Mouse (Mus musculus) midbrain, postnatal 0 days (tissue): ENCODE data around the gene Smad3. TPM values are rescaled to one million over a fixed set of nuclear protein-coding genes. Genes with fewer than 3 reads are reported as not detected.

Experiments
- ATAC-seq: fragments of 200-750 bp; cut with Nextera tagmentation; 2 replicates; pipeline ENCODE4 v1.8.0; 2017; ENCODE audit warnings: moderate number of reproducible peaks, mild to moderate bottlenecking, moderate TSS enrichment, moderate library complexity; ENCODE audit not compliant: low FRiP score
- DNase-seq: peaks from one replicate; pipeline ENCODE4 v3.0.0-alpha.2; 2015; ENCODE audit warnings: low spot score
- H3K27ac ChIP-seq: fragments of 300-500 bp; sonication (generic); 2 replicates; pipeline ENCODE4 v1.5.1; 2014; ENCODE audit warnings: low read depth, mild to moderate bottlenecking, low read length, mixed read lengths
- H3K27me3 ChIP-seq: fragments of 300-500 bp; sonication (generic); 2 replicates; pipeline ENCODE4 v1.6.1; 2014; ENCODE audit warnings: low read length, control low read depth, mixed read lengths; ENCODE audit not compliant: insufficient read depth
- H3K36me3 ChIP-seq: fragments of 300-500 bp; sonication (generic); 2 replicates; pipeline ENCODE4 v1.6.1; 2014; ENCODE audit warnings: low read length, control low read depth, mixed read lengths; ENCODE audit not compliant: insufficient read depth
- H3K4me1 ChIP-seq: fragments of 300-500 bp; sonication (generic); 2 replicates; pipeline ENCODE4 v1.6.1; 2014; ENCODE audit warnings: mild to moderate bottlenecking, control low read depth, antibody characterized with exemption, low read length, mixed read lengths; ENCODE audit not compliant: insufficient read depth
- H3K4me2 ChIP-seq: fragments of 300-500 bp; sonication (generic); 2 replicates; pipeline ENCODE4 v1.6.1; 2014; ENCODE audit warnings: low read depth, mild to moderate bottlenecking, low read length, mixed read lengths; ENCODE audit not compliant: poor library complexity, severe bottlenecking
- H3K4me3 ChIP-seq: fragments of 300-500 bp; sonication (generic); 2 replicates; pipeline ENCODE4 v1.5.1; 2014; ENCODE audit warnings: low read depth, mild to moderate bottlenecking, low read length, moderate library complexity
- H3K9ac ChIP-seq: fragments of 300-500 bp; sonication (generic); replicated peaks from 2 replicates; pipeline ENCODE4 v1.6.1; 2014; ENCODE audit warnings: mild to moderate bottlenecking, low read length, moderate library complexity, mixed read lengths; ENCODE audit not compliant: poor library complexity, severe bottlenecking
- H3K9me3 ChIP-seq: fragments of 300-500 bp; sonication (generic); 2 replicates; pipeline ENCODE4 v1.6.1; 2016; ENCODE audit warnings: low read length, control low read depth
- CTCF ChIP-seq: IDR thresholded peaks from 2 replicates; pipeline ENCODE4 v1.5.1; 2016; ENCODE audit warnings: antibody characterized with exemption, mild to moderate bottlenecking
- WGBS: fragments of 180-500 bp; shearing (Covaris S2); extraction: QIAGEN DNeasy Blood & Tissue Kit; methylation state at CpG from one replicate; pipeline ENCODE4 v1.1.7; 2014; 5-methylcytosine and 5-hydroxymethylcytosine counted together
- polyA plus RNA-seq: library from polyadenylated mRNA; unstranded; fragments of >200 nt; fragmentation: Nextera tagmentation; extraction: Ambion mirVana; gene quantifications from 2 replicates; pipeline ENCODE4 v1.2.1, GENCODE M21; 2015
- total RNA-seq: library from RNA; depleted of rRNA; stranded (reverse); fragments of >200 nt; gene quantifications from 2 replicates; pipeline ENCODE4 v1.2.3, GENCODE M21; 2014

The Smad3 gene
- total and polyA plus RNA-seq, 2 experiments from 2014 or later: 4.0 to 20.6 TPM

DNA sequence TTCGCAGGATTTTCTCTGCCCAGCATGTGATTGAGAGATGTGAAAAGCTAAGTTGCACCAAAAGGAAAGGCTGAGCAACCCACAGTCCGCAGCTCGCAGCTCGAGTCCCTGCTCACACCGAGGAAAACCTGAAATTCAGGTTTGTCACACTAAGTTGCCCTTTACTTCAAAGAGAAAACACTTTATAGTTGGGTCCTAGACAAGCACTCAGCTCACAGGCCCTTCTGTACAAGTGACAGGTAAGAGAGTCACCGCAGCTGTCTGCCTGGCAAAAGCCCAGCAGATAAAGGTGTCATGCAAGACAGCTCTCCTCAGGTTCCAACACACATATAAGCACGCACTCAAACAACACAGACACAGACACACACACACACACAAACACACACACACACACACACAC, 5.2 kb downstream of the Smad3 start:
- H3K4me3 ChIP-seq: no peak overlapping the region
- 72% methylated on average over 7 of the region's 7 CpGs for WGBS
- no peak for TF ChIP-seq CTCF
- no peaks in the 10 kb centered on the region for H3K36me3 ChIP-seq
- ATAC-seq: no peak
- no peak overlapping the region for H3K27ac ChIP-seq
- H3K9ac ChIP-seq: no peak overlapping the region
- DNase-seq: no peak
- H3K27me3 ChIP-seq: no peaks in the 10 kb centered on the region
- H3K4me1 ChIP-seq: peaks cover 7% of the 10 kb centered on the region
- no peak overlapping the region for H3K4me2 ChIP-seq
- no peaks in the 10 kb centered on the region for H3K9me3 ChIP-seq

DNA sequence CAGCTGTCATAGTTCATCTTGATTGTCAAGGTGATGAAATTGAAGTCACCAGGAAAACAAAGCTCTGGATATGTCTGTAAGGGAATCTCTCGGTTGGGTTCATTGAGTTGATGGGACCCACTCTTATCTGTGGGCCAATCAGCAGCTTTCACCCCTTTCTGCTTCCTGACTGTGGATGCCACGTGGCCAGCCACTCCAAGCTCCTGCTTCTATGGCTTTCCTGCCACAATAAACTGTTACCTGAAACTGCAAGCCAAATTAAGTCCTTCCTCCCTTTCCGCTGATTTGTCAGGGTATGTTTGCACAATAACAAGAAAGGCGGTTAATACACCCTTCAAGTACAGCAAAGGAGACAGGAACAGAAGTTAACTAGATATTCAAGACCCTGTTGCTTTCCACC, 6.5 kb downstream of the Smad3 start:
- Histone ChIP-seq H3K36me3 (no peaks in the 10 kb centered on the region), H3K27me3 (no peaks in the 10 kb centered on the region), H3K4me3 (no peak overlapping the region), H3K27ac (no peak overlapping the region), H3K4me2 (no peak overlapping the region), H3K9me3 (no peaks in the 10 kb centered on the region), H3K9ac (no peak overlapping the region), H3K4me1 (peaks cover 5% of the 10 kb centered on the region)
- WGBS: 85% methylated on average over 4 of the region's 4 CpGs
- ATAC-seq (no peak), DNase-seq (no peak)
- TF ChIP-seq CTCF: no peak

DNA sequence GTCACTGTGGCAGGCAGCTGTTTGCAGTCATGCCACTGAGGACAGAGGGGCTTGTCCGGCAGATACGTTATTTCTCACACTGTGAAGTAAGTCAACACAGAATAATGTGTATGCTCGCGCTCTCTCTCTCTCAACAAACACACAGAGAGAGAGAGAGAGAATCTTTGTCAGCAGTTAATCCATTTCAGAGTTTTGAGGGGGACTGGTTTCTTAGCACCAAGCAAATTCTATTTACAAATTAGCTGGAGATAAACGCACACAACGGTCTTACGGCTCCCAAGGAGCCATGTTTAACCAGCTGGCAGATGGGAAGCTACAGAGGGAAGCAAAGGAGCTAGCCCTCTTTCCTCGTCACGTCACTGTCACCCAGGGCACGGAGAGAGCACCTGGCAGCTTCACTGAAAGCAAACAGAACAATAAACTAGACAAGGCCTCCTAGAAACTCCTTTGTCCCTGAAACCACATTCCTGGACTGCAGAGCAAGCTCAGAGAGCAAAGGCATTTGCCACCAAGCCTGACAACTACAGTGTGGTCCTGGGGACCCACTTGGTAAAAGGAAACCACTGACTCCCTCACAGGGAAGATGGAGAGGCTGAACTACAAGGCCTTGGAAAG, 7.3 kb downstream of the Smad3 start:
- H3K36me3 ChIP-seq: no peaks in the 10 kb centered on the region
- no peak for DNase-seq
- H3K27me3 ChIP-seq: no peaks in the 10 kb centered on the region
- H3K9ac ChIP-seq: no peak overlapping the region
- no peaks in the 10 kb centered on the region for H3K9me3 ChIP-seq
- H3K4me2 ChIP-seq: no peak overlapping the region
- no peak overlapping the region for H3K4me3 ChIP-seq
- H3K27ac ChIP-seq: no peak overlapping the region
- TF ChIP-seq CTCF: no peak
- peaks cover 9% of the 10 kb centered on the region; the same call in 1 of the 2 replicates for H3K4me1 ChIP-seq
- WGBS: 22% methylated on average over 10 of the region's 10 CpGs
- ATAC-seq: no peak

DNA sequence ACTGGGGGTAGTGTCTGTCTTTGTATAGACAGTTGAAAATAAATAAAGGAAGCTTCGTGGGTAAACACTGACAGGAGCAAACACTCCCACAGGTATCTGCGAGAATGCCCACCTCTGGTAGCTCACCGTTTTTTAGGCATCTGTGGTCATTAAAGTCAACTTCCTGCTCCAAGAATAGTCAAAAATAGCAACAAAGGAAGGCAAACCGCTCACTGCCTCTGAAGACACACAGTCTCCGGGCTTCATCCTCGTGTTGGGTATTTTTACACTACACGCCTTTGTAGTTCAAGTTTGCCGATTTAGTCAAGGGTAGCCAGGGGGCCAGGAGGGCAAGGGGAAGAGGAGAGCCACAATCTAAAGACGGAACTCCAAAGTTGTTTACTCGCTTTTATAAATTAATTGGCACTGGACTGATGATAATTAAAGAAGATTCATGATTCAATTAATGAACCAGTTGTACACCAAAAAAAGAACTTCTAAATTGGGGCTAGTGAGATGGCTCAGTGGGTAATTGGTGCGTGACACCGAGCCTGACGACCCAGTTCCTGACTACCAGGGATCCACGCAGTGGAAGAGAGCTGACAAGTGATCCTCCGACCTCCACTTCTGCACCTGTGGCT, 8.4 kb downstream of the Smad3 start:
- Histone ChIP-seq H3K9me3 (no peaks in the 10 kb centered on the region), H3K36me3 (no peaks in the 10 kb centered on the region), H3K27me3 (no peaks in the 10 kb centered on the region), H3K27ac (no peak overlapping the region), H3K4me3 (no peak overlapping the region), H3K9ac (no peak overlapping the region), H3K4me2 (no peak overlapping the region), H3K4me1 (peaks cover 5% of the 10 kb centered on the region; the same call in 1 of the 2 replicates)
- no peak for TF ChIP-seq CTCF
- DNase-seq: no peak
- no peak for ATAC-seq
- WGBS: 51% methylated on average over 15 of the region's 15 CpGs

DNA sequence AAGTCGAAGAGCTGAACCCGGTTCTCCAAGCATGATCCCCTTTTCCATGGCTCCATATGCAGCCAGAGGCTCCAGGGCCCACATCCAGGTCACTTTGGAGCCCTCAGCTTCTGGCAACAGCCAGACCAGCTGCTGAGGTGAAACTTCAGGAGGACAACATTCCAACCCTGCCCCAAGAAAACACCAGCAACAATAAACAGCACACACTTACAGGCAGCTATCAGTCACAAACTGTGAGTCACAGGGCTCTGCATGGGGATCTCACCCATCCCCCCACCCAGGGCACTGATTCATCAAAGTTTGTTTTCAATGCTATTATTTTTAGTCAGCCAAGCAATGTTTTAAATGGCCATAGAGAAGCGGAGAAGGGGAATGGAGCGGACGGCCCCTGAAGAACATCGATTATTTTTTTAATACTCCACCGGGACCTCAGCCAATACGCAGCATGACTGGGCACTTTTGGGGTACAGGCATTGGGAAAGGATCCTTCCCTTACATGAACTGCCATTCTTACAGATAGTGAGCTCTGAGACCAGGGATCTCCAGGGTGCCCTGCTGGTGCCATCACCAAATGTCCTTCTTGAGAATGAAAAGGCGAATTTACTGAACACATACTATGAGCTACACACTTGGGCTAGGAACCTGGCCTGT, 10.0 kb downstream of the Smad3 start:
- no peak for ATAC-seq
- no peaks in the 10 kb centered on the region for H3K9me3 ChIP-seq
- DNase-seq: no peak
- H3K27me3 ChIP-seq: no peaks in the 10 kb centered on the region
- H3K9ac ChIP-seq: no peak overlapping the region
- H3K36me3 ChIP-seq: no peaks in the 10 kb centered on the region
- H3K27ac ChIP-seq: no peak overlapping the region
- WGBS: 82% methylated on average over 9 of the region's 9 CpGs
- 0 out of 2 replicates have a peak, but pooled peaks cover 5% of the 10 kb centered on the region for H3K4me1 ChIP-seq
- H3K4me2 ChIP-seq: no peak overlapping the region
- no peak overlapping the region for H3K4me3 ChIP-seq
- no peak for TF ChIP-seq CTCF

DNA sequence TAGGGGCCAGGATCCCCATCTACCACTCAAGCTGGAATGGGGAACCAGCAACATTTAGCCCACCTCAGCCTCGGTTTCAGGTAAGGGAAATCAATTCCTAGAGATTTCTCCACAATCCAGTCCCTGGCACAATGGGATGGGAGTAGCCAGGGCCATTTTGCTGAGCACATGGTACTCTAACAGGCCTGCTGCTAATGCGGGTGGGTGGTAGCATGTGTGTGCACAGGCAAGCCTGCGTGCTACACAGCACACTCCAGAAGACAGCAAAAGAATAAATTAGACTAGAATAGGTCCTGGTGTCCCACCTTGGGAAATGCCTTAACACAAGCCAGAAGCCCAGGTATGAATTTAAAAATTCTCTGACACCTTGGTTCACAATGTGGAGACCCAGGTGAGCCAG, 10.8 kb downstream of the Smad3 start:
- 95% methylated on average over 3 of the region's 3 CpGs for WGBS
- DNase-seq (no peak), ATAC-seq (no peak)
- Histone ChIP-seq H3K4me1 (0 out of 2 replicates have a peak, but pooled peaks cover 5% of the 10 kb centered on the region), H3K27ac (no peak overlapping the region), H3K9me3 (no peaks in the 10 kb centered on the region), H3K36me3 (no peaks in the 10 kb centered on the region), H3K27me3 (no peaks in the 10 kb centered on the region), H3K9ac (no peak overlapping the region), H3K4me2 (no peak overlapping the region), H3K4me3 (no peak overlapping the region)
- TF ChIP-seq CTCF: no peak
